Mouse (Mus musculus) ovary, postnatal 36 days (tissue): ENCODE measurements around the gene Sfn.

Experiments used
- DNase-seq: peaks from one replicate; pipeline ENCODE4 v3.0.0; 2022; ENCODE audit warnings: low spot score, mixed read lengths

The Sfn gene

GRCm38 (mm10) chr4:133577983-133578382 lies 24.0 kb downstream of the Sfn start:
- no peak for DNase-seq

GRCm38 (mm10) chr4:133574843-133575202 lies 27.1 kb downstream of the Sfn start:
- DNase-seq: no peak

- peak; percentile 88 for DNase-seq
Measured at GRCm38 (mm10) chr4:133574070-133574842, 27.7 kb downstream of the Sfn start, which contains the start of gene Gpatch3. TSS of gene Gpatch3 (plus strand) at chr4:133574745.

- peak; percentile 19 for DNase-seq
Measured at GRCm38 (mm10) chr4:133570066-133570466, 31.9 kb downstream of the Sfn start.

- no peak for DNase-seq
Measured at GRCm38 (mm10) chr4:133569291-133570065, 32.5 kb downstream of the Sfn start.

- no peak for DNase-seq
Measured at GRCm38 (mm10) chr4:133567251-133567650, 34.7 kb downstream of the Sfn start.

GRCm38 (mm10) chr4:133563123-133563571 lies 38.8 kb downstream of the Sfn start:
- DNase-seq: peak; percentile 74

- DNase-seq: no peak
Measured at GRCm38 (mm10) chr4:133561622-133562021, 40.3 kb downstream of the Sfn start.

- DNase-seq: no peak
Measured at GRCm38 (mm10) chr4:133559846-133560245, 42.1 kb downstream of the Sfn start.

- no peak for DNase-seq
Measured at GRCm38 (mm10) chr4:133557041-133557717, 44.8 kb downstream of the Sfn start.

GRCm38 (mm10) chr4:133553448-133554330 lies 48.3 kb downstream of the Sfn start:
- DNase-seq: peak; percentile 38

GRCm38 (mm10) chr4:133552768-133553447 lies 49.1 kb downstream of the Sfn start, which contains the start of gene Nr0b2:
TSS of gene Nr0b2 (plus strand) at chr4:133553376.
- peak; percentile 63 for DNase-seq

GRCm38 (mm10) chr4:133552029-133552428 lies 49.9 kb downstream of the Sfn start:
- DNase-seq: no peak
